Mouse (Mus musculus) thymus, postnatal 0 days (tissue): ENCODE results near the gene Tgtp2. TPM values are rescaled to one million over a fixed set of nuclear protein-coding genes. Genes with fewer than 3 reads are reported as not detected.
"Not testable (repeated sequence)": the region's sequence is repeated elsewhere in the genome, so short reads cannot be mapped to it uniquely, and the experiment has no call there.

Experiments
- DNase-seq: peaks from one replicate; pipeline ENCODE4 v3.0.0-alpha.2; 2015; ENCODE audit warnings: low spot score
- polyA plus RNA-seq: library from polyadenylated mRNA; unstranded; fragments of >200 nt; fragmentation: Nextera tagmentation; extraction: Ambion mirVana; gene quantifications from 2 replicates; pipeline ENCODE4 v1.2.1, GENCODE M21; 2015

The Tgtp2 gene
- polyA plus RNA-seq, 1 experiment from 2014 or later: 58.7 TPM

- DNase-seq: peak; percentile 52
These were observed 22.9 kb upstream of the Tgtp2 start for GRCm38 (mm10) chr11:49086858-49087361.

GRCm38 (mm10) chr11:49084875-49085274 lies 20.9 kb upstream of the Tgtp2 start:
- DNase-seq: peak; percentile 68

- no peak for DNase-seq
These were observed 20.4 kb upstream of the Tgtp2 start for GRCm38 (mm10) chr11:49084385-49084784.

- no peak for DNase-seq
These were observed 19.8 kb upstream of the Tgtp2 start for GRCm38 (mm10) chr11:49083808-49084207.

- no peak for DNase-seq
These were observed 19.1 kb upstream of the Tgtp2 start for GRCm38 (mm10) chr11:49083146-49083545.

- no peak for DNase-seq
These were observed 17.9 kb upstream of the Tgtp2 start for GRCm38 (mm10) chr11:49081886-49082285.

- no peak for DNase-seq
These were observed 17.4 kb upstream of the Tgtp2 start for GRCm38 (mm10) chr11:49081356-49081755.

- no peak for DNase-seq
These were observed 16.6 kb upstream of the Tgtp2 start for GRCm38 (mm10) chr11:49080636-49081035.

GRCm38 (mm10) chr11:49078719-49079118 lies 14.7 kb upstream of the Tgtp2 start:
- DNase-seq: no peak

GRCm38 (mm10) chr11:49077012-49077411 lies 13.0 kb upstream of the Tgtp2 start:
- no peak for DNase-seq

GRCm38 (mm10) chr11:49076001-49076757 lies 12.2 kb upstream of the Tgtp2 start, which contains the start of gene Ifi47:
TSS of gene Ifi47 (plus strand) at chr11:49076587.
- DNase-seq: not testable (repeated sequence)

- DNase-seq: no peak
These were observed 4.4 kb upstream of the Tgtp2 start for GRCm38 (mm10) chr11:49068358-49068757.

- DNase-seq: not testable (repeated sequence)
These were observed 2.1 kb downstream of the Tgtp2 start for GRCm38 (mm10) chr11:49061865-49062264.

GRCm38 (mm10) chr11:49060061-49060460 lies 3.9 kb downstream of the Tgtp2 start:
- DNase-seq: not testable (repeated sequence)

GRCm38 (mm10) chr11:49051894-49052293 lies 12.1 kb downstream of the Tgtp2 start:
- not testable (repeated sequence) for DNase-seq

- not testable (repeated sequence) for DNase-seq
These were observed 12.7 kb downstream of the Tgtp2 start, which contains the start of gene 9930111J21Rik2 for GRCm38 (mm10) chr11:49051093-49051891. TSS of gene 9930111J21Rik2 (minus strand) at chr11:49051242.

GRCm38 (mm10) chr11:49050064-49050463 lies 13.9 kb downstream of the Tgtp2 start:
- not testable (repeated sequence) for DNase-seq

- DNase-seq: not testable (repeated sequence)
These were observed 51.9 kb downstream of the Tgtp2 start for GRCm38 (mm10) chr11:49012074-49012473.
